Mouse (Mus musculus) stomach, postnatal 0 days (tissue): Measurements from ENCODE around the gene Slc39a8.

Source experiments
- CTCF ChIP-seq: IDR thresholded peaks from 2 replicates; pipeline ENCODE4 v1.5.1; 2016; ENCODE audit warnings: antibody characterized with exemption, low read depth, mild to moderate bottlenecking, moderate library complexity
- EP300 ChIP-seq: optimal IDR thresholded peaks from 2 replicates; pipeline ENCODE3; 2016; ENCODE audit warnings: antibody characterized with exemption

DNA sequence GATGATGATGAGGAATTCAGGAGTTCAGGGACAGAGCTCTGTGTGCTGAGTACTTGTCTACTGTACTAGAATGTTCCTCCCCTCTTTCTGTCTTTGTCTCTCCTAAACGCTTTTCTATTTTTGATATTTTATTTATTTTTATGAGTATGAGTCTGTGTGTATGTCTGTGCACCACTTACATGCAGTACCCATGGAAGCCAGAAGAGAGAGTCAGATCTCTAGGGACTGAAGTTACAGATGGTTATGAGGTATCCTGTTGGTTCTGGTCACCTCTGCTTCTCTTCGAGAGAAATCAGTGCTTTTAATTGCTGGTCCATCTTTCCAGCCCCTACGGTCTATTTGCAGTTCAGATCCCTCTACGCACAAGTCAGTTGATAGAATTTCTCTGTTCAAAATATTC is 90.9 kb downstream of the Slc39a8 start:
- TF ChIP-seq CTCF (peak; percentile 31), EP300 (no peak)
